ENCODE assay signal across 29 mouse cellular contexts in the genomic region with DNA sequence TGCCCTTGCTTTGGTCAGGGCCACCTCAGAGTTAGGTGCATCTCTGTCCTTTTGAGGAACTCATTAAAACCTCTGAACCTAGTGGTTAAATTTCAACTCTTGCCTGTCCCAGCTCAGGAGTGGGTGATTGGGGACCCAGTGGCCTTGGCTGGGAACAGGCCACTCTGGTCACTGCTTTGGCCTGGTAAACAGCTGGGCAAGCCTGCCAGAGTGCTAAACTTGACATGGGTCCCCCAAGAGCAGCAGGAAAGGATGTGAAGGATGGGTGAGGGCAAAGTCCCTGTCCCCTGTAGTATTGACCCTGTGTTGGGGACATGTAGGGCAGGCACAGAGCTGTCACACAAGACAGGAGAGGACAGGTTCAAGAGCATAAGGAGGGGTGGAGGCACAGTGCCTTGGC. TPM values are rescaled to one million over a fixed set of nuclear protein-coding genes. Genes with fewer than 3 reads are reported as not detected.
A peak's percentile ranks its signal among the peaks of the same experiment; 100 is the strongest.
DNase-seq lines count a peak whose midpoint lies in the region; ATAC-seq and TF ChIP-seq lines count a peak whose summit lies in the region.
"Had no signal": no experiment of that assay in that cellular context is flagged by ENCODE, and none has a peak within 500 bp of the region (broad histone marks: within the 10 kb centered on the region; RNA-seq: fewer than 3 reads in every experiment).

A gene (minus strand): TSS at position 74 of the 400 bp plus-strand sequence.

- TF ChIP-seq CTCF in kidney, adult 2 months (conservative IDR thresholded peaks at IDR 0.05; ENCODE audit: insufficient read depth, insufficient read length, low read depth, low read length): no peak

- TF ChIP-seq POLR2A in kidney, adult 2 months (IDR thresholded peaks at IDR 0.05; ENCODE audit: low read depth, low read length): no peak

- H3K9me3 ChIP-seq in kidney, embryonic 16.5 days (ENCODE audit: low read length): no peaks in the 10 kb centered on the region
- no peaks in the 10 kb centered on the region for H3K9me3 ChIP-seq in midbrain, embryonic 13.5 days
- H3K9me3 ChIP-seq in midbrain, embryonic 16.5 days (replicated peaks; ENCODE audit: control insufficient read depth, low read length, poor library complexity, severe bottlenecking): no peaks in the 10 kb centered on the region
- H3K9me3 ChIP-seq in liver, embryonic 15.5 days (replicated peaks): no peaks in the 10 kb centered on the region
- H3K9me3 ChIP-seq: embryonic facial prominence, embryonic 13.5 days; forebrain, embryonic 10.5 days; forebrain, embryonic 15.5 days; heart, embryonic 10.5 days; heart, embryonic 15.5 days; hindbrain, embryonic 12.5 days; neural tube, embryonic 13.5 days had no signal

- peak; percentile 60 for DNase-seq in kidney, adult 2 months
- no peak for DNase-seq in spleen, adult 12 weeks (ENCODE audit: low spot score)
- DNase-seq in thymus, postnatal 10 days (ENCODE audit: low spot score in 2 of 2): no peak
- DNase-seq: adrenal gland, postnatal 14 days; cerebellum, adult 11-12 months; cerebellum, postnatal 10 days; gastrocnemius, postnatal 14 days; kidney, adult 18-20 months; lung, embryonic 14.5 days; lung, postnatal 14 days; right cerebral cortex, postnatal 4 days; thymus, adult 2 months; thymus, postnatal 4 days had no signal

- peaks cover 6% of the 10 kb centered on the region; the same call in 1 of the 2 replicates for H3K4me1 ChIP-seq in kidney, adult 2 months (ENCODE audit: control insufficient read depth, insufficient read depth, low read length)
- H3K4me1 ChIP-seq in kidney, embryonic 16.5 days (ENCODE audit: insufficient read depth, low read length): peaks cover 19% of the 10 kb centered on the region
- H3K4me1 ChIP-seq in midbrain, embryonic 13.5 days (replicated peaks): peaks cover 30% of the 10 kb centered on the region
- peaks cover 16% of the 10 kb centered on the region for H3K4me1 ChIP-seq in midbrain, embryonic 16.5 days (ENCODE audit: control insufficient read depth, insufficient read depth, low read length)
- peaks cover 51% of the 10 kb centered on the region for H3K4me1 ChIP-seq in liver, embryonic 15.5 days (replicated peaks)

- no peak within 1 kb of the TSS; the same call in 1 of the 2 replicates for H3K9ac ChIP-seq in kidney, embryonic 16.5 days (replicated peaks; ENCODE audit: low read length)
- peak within 1 kb of the TSS; percentile 36; the same call in 1 of the 2 replicates for H3K9ac ChIP-seq in midbrain, embryonic 13.5 days (replicated peaks)
- no peak within 1 kb of the TSS for H3K9ac ChIP-seq in midbrain, embryonic 16.5 days (ENCODE audit: low read depth, low read length)
- no peak within 1 kb of the TSS for H3K9ac ChIP-seq in liver, embryonic 15.5 days
- H3K9ac ChIP-seq: embryonic facial prominence, embryonic 13.5 days; forebrain, embryonic 15.5 days; heart, embryonic 15.5 days; hindbrain, embryonic 12.5 days; lung, embryonic 14.5 days; neural tube, embryonic 13.5 days had no signal

- no peak within 1 kb of the TSS for H3K27ac ChIP-seq in kidney, adult 2 months (ENCODE audit: insufficient read depth, low read depth, low read length)
- no peak within 1 kb of the TSS for H3K27ac ChIP-seq in kidney, embryonic 16.5 days (ENCODE audit: low read length)
- H3K27ac ChIP-seq in midbrain, embryonic 13.5 days: no peak within 1 kb of the TSS
- H3K27ac ChIP-seq in midbrain, embryonic 16.5 days (ENCODE audit: low read length): no peak within 1 kb of the TSS
- H3K27ac ChIP-seq in liver, embryonic 15.5 days (replicated peaks): peak within 1 kb of the TSS; percentile 57
- H3K27ac ChIP-seq: embryonic facial prominence, embryonic 13.5 days; forebrain, embryonic 10.5 days; forebrain, embryonic 15.5 days; heart, embryonic 10.5 days; heart, embryonic 15.5 days; hindbrain, embryonic 12.5 days; kidney, postnatal 0 days; left cerebral cortex, adult 2 months; neural tube, embryonic 13.5 days had no signal

- H3K4me3 ChIP-seq in kidney, adult 2 months (ENCODE audit: insufficient read depth, low read depth, low read length): no peak within 1 kb of the TSS
- no peak within 1 kb of the TSS for H3K4me3 ChIP-seq in kidney, embryonic 16.5 days (ENCODE audit: low read length)
- H3K4me3 ChIP-seq in midbrain, embryonic 13.5 days (replicated peaks): no peak within 1 kb of the TSS
- no peak within 1 kb of the TSS for H3K4me3 ChIP-seq in midbrain, embryonic 16.5 days (ENCODE audit: low read depth, low read length)
- H3K4me3 ChIP-seq in liver, embryonic 15.5 days (replicated peaks): no peak within 1 kb of the TSS
- H3K4me3 ChIP-seq: embryonic facial prominence, embryonic 13.5 days; forebrain, embryonic 10.5 days; forebrain, embryonic 15.5 days; heart, embryonic 10.5 days; heart, embryonic 15.5 days; hindbrain, embryonic 12.5 days; left cerebral cortex, adult 2 months; neural tube, embryonic 13.5 days had no signal

- H3K4me2 ChIP-seq in kidney, embryonic 16.5 days (replicated peaks; ENCODE audit: low read depth, low read length): no peak within 1 kb of the TSS
- H3K4me2 ChIP-seq in midbrain, embryonic 13.5 days (replicated peaks): no peak within 1 kb of the TSS
- H3K4me2 ChIP-seq in midbrain, embryonic 16.5 days (ENCODE audit: low read length): no peak within 1 kb of the TSS
- H3K4me2 ChIP-seq in liver, embryonic 15.5 days: peak within 1 kb of the TSS; percentile 25; the same call in 1 of the 2 replicates
- H3K4me2 ChIP-seq: embryonic facial prominence, embryonic 13.5 days; forebrain, embryonic 15.5 days; heart, embryonic 15.5 days; hindbrain, embryonic 12.5 days; lung, embryonic 14.5 days; midbrain, embryonic 11.5 days; neural tube, embryonic 13.5 days had no signal

- no peaks in the 10 kb centered on the region for H3K27me3 ChIP-seq in kidney, adult 2 months (replicated peaks; ENCODE audit: control insufficient read depth, insufficient read depth, low read length)
- no peaks in the 10 kb centered on the region for H3K27me3 ChIP-seq in kidney, embryonic 16.5 days (ENCODE audit: insufficient read depth, low read length)
- 0 out of 2 replicates have a peak, but pooled peaks cover 4% of the 10 kb centered on the region for H3K27me3 ChIP-seq in midbrain, embryonic 13.5 days
- H3K27me3 ChIP-seq in midbrain, embryonic 16.5 days (ENCODE audit: control insufficient read depth, insufficient read depth, low read depth, low read length): no peaks in the 10 kb centered on the region
- H3K27me3 ChIP-seq in liver, embryonic 15.5 days: peaks cover 9% of the 10 kb centered on the region
- H3K27me3 ChIP-seq: embryonic facial prominence, embryonic 13.5 days; forebrain, embryonic 15.5 days; heart, embryonic 15.5 days; neural tube, embryonic 13.5 days had no signal

- no peak for ATAC-seq in kidney, embryonic 16.5 days (ENCODE audit: low FRiP score, low TSS enrichment)
- ATAC-seq in midbrain, embryonic 13.5 days: no peak
- no peak for ATAC-seq in midbrain, embryonic 16.5 days
- ATAC-seq in liver, embryonic 15.5 days (ENCODE audit: insufficient read depth): peak; percentile 7; the same call in 1 of the 2 replicates
- ATAC-seq: CD4-positive, CD25-positive, alpha-beta regulatory T cell, adult 4 months; forebrain, embryonic 15.5 days had no signal

- H3K36me3 ChIP-seq in kidney, adult 2 months (ENCODE audit: control insufficient read depth, insufficient read depth, low read length): no peaks in the 10 kb centered on the region
- no peaks in the 10 kb centered on the region for H3K36me3 ChIP-seq in kidney, embryonic 16.5 days (ENCODE audit: insufficient read depth, low read length)
- H3K36me3 ChIP-seq in midbrain, embryonic 13.5 days: no peaks in the 10 kb centered on the region
- no peaks in the 10 kb centered on the region for H3K36me3 ChIP-seq in midbrain, embryonic 16.5 days (ENCODE audit: control insufficient read depth, insufficient read depth, low read length)
- H3K36me3 ChIP-seq in liver, embryonic 15.5 days (replicated peaks): no peaks in the 10 kb centered on the region
- H3K36me3 ChIP-seq: embryonic facial prominence, embryonic 13.5 days; forebrain, embryonic 10.5 days; forebrain, embryonic 15.5 days; heart, embryonic 10.5 days; heart, embryonic 15.5 days; hindbrain, embryonic 12.5 days; neural tube, embryonic 13.5 days had no signal

RNA-seq across cellular contexts. Expression of the gene that starts here (rescaled TPM):
- polyA plus RNA-seq in kidney, adult 2 months (2012; rRNA removed): 13.4 and 17.9 TPM in 2 replicates
- polyA plus RNA-seq in kidney, embryonic 16.5 days (2015; fragmentation: Nextera tagmentation; extraction: Ambion mirVana): not detected in 2 replicates
- 0.12 and 0.53 TPM in 2 replicates for polyA plus RNA-seq in midbrain, embryonic 13.5 days (2015; fragmentation: Nextera tagmentation; extraction: Ambion mirVana)
- polyA plus RNA-seq in midbrain, embryonic 16.5 days (2015; fragmentation: Nextera tagmentation; extraction: Ambion mirVana): 0.55 and 0.60 TPM in 2 replicates
- polyA plus RNA-seq in liver, embryonic 15.5 days (2015; fragmentation: Nextera tagmentation; extraction: Ambion mirVana): 3.2 and 4.5 TPM in 2 replicates
- polyA plus RNA-seq: CD4-positive, CD25-positive, alpha-beta regulatory T cell, adult 4 months; embryonic facial prominence, embryonic 13.5 days; forebrain, embryonic 10.5 days; heart, embryonic 10.5 days; heart, embryonic 15.5 days; limb, embryonic 14.5 days; lung, embryonic 14.5 days; thymus, adult 2 months had no signal
